Mouse (Mus musculus): ENCODE measurements around the gene Emid1.
A peak's percentile ranks its signal among the peaks of the same experiment; 100 is the strongest.

The Emid1 gene

GRCm38 (mm10) chr11:5062860-5063505 is 89.1 kb downstream of the Emid1 start:
- DNase-seq, result peak; percentile 24 to 40

- no peak for DNase-seq
These were observed 89.7 kb downstream of the Emid1 start for GRCm38 (mm10) chr11:5062326-5062725.

GRCm38 (mm10) chr11:5061413-5062139 is 90.5 kb downstream of the Emid1 start:
- peak; percentile 87 to 91 for DNase-seq

- no peak for DNase-seq
These were observed 91.2 kb downstream of the Emid1 start for GRCm38 (mm10) chr11:5060756-5061412.

GRCm38 (mm10) chr11:5059704-5060156 is 92.3 kb downstream of the Emid1 start:
- peak; percentile 82 to 83 for DNase-seq

GRCm38 (mm10) chr11:5059230-5059629 is 92.8 kb downstream of the Emid1 start:
- peak; percentile 9 to 12 for DNase-seq

- peak in 1 of 2 experiments; percentile 26 for DNase-seq
These were observed 93.3 kb downstream of the Emid1 start for GRCm38 (mm10) chr11:5058783-5059182.

- peak; percentile 78 to 79 for DNase-seq
These were observed 94.0 kb downstream of the Emid1 start, which contains the start of gene Rasl10a for GRCm38 (mm10) chr11:5057856-5058641. Gene Rasl10a (plus strand): TSS chr11:5058128.

GRCm38 (mm10) chr11:5057541-5057855 is 94.6 kb downstream of the Emid1 start:
- DNase-seq, result no peak

- DNase-seq, result peak; percentile 16 to 24
These were observed 95.0 kb downstream of the Emid1 start for GRCm38 (mm10) chr11:5057064-5057463.
